Mouse (Mus musculus) spleen, postnatal 4 days (tissue): ENCODE results near the gene Cracr2b.
"Not testable (repeated sequence)": the region's sequence is repeated elsewhere in the genome, so short reads cannot be mapped to it uniquely, and the experiment has no call there.

Experiments
- DNase-seq, 2 experiments: peaks; one replicate each; pipeline ENCODE4 v3.0.0; 2022; ENCODE audit warnings: low spot score in 2 of 2

Cracr2b gene

DNA sequence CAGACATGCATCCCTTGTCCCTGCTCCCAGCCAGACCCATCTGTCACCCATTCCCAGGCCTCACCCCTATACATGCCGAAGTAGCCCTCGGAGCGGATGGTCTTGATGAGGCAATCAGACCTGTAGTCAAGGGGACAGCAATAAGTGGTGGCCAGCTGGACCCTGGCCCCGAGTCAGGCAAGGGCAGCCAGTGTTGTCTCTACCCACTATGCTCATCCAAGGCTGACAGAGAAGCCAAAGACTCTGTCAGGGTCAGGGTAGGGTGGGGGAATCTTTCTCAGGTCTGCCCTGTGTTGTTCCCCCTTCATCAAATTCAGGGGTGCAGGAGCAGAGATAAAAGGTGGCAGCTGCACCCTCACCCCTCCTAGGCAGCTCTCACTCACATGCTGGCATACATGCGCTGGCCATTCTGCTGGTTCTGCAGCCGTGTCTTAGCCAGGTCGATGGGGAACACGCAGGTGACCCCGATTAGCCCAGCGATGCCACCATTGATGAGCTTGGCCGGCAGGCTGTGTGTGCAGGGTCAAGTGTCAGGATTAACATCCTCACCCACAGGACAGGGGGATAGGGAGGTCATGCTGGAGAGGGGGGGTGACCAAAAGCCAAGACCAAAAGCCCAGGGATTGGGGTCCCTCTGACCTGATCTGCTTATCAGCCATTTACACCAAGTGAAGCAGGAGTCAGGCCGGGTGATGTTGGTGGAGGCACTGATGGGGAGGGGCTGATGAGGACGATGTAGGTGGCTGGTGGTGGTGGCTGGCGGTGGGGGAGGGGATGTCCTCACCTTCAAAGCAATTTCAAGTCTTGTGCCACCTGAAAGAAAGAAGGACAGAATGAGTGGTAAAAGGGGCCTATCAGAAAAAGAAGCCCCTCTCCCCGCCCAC is 27.1 kb upstream of the Cracr2b start:
- DNase-seq = peak in 1 of 2 experiments; percentile 64

GRCm38 (mm10) chr7:141434464-141434863 is 26.4 kb upstream of the Cracr2b start:
- peak in 1 of 2 experiments; percentile 62 for DNase-seq

GRCm38 (mm10) chr7:141435129-141435855 is 25.6 kb upstream of the Cracr2b start:
- peak; percentile 71 to 80 for DNase-seq

DNA sequence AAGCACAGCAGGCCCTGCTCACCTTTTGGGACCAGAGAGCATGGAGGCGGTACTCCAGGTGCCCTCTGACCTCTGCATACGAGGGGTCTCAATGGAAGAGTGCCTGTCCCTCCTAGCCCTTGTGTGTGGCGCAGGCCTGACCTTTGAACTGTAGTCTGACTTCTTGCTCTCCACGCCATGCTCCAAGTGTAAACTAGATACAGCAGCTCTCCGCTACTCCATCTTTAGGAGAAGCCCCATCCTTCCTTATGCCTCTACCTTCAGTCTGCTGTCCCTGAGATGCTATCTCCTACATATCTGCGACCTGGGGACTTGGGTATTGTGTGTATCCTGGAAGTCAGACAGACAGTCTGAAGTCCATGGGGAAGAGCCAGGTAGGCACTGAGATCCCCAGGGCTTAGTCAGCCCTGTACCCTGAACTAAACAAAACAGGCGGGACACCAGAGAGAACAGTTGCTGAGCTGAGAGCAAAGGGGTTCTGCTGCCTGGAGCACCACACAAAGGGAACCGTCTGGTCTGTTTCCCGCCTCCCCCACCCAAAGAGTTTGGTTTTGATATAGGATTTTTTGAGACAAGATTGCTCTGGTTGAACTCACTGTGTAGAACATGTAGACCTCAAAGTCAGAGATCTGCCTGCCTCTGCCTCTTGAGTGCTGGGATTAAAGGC is 24.9 kb upstream of the Cracr2b start:
- DNase-seq = peak in 1 of 2 experiments; percentile 62

GRCm38 (mm10) chr7:141436523-141436892 is 24.4 kb upstream of the Cracr2b start:
- DNase-seq = no peak

DNA sequence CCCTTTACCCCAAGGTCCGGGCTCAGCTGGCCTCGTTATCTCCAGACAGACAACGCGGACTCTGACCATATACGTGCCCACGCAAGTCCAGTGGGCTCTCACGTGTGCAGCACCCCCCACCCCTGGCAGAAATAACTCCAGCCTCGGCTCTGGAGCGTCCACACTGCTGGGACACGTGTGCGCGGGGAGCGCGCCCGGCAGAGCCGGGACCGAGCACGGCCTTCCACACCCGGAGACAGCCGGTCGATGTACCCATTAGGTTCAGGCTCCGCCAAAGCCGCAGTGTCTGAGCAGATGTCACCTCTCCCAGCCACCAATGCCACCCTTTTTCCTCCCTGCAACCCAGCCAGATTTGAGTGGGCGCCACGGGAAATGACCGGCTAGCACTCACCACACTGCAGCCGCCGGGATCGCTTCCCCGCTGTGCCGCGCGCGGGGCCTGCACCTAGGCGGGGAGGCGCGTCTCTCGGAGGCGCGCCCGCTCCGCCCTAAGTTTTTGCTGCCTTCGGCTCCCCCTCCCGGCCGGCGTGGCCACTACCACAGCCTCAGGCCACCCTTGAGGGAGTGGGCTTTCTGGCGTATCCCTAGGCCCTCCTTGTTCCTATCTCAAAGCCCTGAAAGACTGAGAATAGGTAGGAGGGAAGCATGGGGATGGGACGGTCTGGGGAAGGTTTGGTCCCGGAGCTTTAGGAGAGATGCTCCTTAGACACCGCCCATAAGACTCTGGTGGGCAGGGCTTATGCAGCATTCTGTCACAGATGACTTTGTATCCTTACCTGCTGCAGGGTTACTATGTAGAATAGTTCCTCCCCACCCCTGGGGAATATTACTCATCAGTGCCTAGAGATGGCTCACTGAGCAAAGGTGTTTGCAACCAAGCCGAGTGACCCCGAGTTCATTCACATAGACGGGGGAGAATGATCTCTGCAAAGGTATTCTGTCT is 23.4 kb upstream of the Cracr2b start, which contains the start of gene Slc25a22:
Slc25a22 (minus strand) TSS at position 715 of the 943 bp plus-strand sequence.
- DNase-seq = peak; percentile 81 to 93

GRCm38 (mm10) chr7:141438201-141438968 is 22.5 kb upstream of the Cracr2b start:
- peak in 1 of 2 experiments; percentile 62 for DNase-seq

DNA sequence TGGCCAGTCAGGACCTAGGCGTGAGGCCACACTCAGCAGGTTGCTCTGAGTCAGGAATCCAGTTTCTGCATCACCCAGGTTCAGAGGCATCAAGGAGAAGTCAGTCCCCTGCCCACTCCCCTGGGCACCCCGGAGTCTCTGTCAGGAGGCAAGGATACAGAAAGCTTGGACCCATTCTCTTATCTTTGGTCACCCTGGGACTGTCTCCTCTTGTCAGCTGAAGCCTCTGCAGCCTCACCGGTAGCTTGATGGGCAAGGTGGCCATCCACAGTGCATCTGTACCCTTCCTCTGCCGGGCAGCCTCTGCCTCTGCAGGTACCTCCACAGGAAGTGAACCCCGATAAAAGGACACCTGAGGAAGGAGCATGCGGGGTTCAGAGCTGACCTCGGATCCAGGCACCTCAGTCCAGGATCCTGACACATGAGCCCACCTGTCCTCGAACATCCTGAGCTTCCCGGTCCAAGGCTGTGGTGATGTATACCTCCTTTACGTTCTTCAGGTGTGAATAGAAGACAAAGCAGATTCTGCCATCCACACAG is 21.7 kb upstream of the Cracr2b start:
- DNase-seq = peak in 1 of 2 experiments; percentile 64

DNA sequence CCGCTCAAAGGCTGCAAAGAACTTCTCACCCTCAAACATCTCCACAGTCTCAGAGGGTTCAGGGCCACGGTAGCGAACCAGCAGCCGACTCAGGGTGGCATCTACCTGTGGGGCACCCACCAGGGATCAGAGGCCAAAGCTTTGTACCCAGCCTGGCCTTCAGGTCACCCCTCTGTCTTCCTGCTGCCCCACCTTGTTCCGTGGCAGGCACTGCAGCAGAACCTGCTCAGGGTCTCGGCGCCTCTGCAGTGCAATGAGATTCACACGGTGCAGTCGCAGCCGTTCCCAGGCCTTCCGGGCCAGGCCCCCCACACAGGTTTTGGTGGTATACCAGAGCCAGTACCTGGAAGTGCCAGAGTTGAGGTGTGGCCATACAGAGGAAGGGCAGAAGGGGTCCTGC is 21.1 kb upstream of the Cracr2b start:
- peak in 1 of 2 experiments; percentile 61 for DNase-seq

DNA sequence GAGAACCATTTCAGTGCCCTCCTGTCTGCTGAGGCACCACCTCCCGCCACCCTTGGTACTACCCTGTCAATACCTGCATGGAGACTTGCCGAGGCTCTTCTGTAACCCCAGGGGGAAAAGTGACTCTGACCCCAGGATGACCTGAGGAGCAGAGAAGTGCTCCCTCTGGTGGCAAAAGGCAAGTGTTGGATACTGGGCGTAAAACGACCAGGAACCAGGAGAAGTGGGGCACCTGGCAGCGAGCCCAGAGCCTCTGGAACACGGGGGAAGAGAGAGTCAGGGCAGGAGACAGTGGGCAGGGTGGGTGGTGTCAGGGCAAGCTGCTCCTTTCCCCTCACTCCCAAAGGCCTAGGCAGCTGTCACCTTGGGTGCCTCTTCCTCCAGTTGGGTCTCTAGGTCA is 20.3 kb upstream of the Cracr2b start:
- DNase-seq = peak; percentile 56 to 81

DNA sequence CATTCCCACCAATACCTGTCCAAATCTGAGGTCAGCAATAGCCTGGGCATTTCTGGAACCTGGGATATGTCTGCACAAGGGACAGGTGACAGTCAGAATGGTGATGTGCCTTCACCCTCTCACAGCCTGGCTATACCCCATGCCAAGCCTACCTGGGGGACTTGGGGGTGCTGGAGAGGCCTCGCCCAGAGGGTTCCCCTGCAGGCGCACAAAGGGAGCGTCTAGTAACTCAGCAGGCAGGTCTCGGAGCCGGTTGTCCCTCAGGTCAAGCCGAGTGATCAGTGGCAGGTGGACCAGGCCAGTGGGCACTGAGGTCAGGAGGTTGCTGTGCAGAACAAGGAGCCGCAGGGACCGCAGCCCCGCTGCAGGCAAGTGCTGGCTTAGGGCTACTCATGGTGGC is 19.4 kb upstream of the Cracr2b start:
- peak in 1 of 2 experiments; percentile 64 for DNase-seq

DNA sequence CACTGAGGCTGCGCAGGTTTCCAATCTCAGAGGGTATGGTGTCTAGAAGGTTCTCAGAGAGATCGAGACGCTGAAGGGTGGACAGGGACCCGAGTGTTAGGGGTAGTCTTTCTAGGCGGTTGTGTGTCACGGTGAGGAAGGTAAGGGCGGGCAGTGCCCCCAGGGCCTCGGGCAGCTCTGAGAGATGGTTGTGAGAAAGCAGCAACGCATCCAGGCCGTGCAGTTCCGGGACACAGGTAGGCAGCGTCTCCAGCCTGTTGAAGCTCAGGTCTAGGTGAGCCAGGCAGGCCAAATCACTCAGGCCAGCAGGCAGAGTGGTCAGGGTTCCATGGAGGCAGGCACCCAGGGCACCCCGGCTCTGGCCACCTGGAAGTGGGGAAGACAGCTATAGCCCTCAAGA is 18.7 kb upstream of the Cracr2b start:
- peak; percentile 14 to 62 for DNase-seq

- DNase-seq = peak; percentile 44 to 73
Observed at GRCm38 (mm10) chr7:141443081-141443821, 17.6 kb upstream of the Cracr2b start.

GRCm38 (mm10) chr7:141443828-141444237 is 17.1 kb upstream of the Cracr2b start, which contains the start of gene Pidd1:
Gene Pidd1, minus strand, starts transcription at chr7:141444025.
- peak; percentile 78 to 86 for DNase-seq

DNA sequence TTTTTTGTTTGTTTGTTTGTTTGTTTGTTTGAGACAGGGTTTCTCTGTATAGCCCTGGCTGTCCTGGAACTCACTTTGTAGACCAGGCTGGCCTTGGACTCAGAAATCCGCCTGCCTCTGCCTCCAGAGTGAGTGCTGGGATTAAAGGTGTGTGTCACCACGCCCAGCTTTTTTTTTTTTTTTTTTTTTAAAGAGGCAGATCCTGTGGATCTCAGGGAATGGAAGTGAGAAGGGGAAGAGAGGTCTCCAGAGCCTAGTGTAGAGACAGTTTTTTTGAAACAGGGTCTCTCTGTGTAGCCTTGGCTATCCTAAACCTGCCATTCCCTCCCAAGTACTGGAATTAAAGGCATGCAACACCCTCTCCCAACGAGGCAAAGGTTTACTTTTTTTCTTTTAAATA is 14.5 kb upstream of the Cracr2b start:
- DNase-seq = not testable (repeated sequence)

DNA sequence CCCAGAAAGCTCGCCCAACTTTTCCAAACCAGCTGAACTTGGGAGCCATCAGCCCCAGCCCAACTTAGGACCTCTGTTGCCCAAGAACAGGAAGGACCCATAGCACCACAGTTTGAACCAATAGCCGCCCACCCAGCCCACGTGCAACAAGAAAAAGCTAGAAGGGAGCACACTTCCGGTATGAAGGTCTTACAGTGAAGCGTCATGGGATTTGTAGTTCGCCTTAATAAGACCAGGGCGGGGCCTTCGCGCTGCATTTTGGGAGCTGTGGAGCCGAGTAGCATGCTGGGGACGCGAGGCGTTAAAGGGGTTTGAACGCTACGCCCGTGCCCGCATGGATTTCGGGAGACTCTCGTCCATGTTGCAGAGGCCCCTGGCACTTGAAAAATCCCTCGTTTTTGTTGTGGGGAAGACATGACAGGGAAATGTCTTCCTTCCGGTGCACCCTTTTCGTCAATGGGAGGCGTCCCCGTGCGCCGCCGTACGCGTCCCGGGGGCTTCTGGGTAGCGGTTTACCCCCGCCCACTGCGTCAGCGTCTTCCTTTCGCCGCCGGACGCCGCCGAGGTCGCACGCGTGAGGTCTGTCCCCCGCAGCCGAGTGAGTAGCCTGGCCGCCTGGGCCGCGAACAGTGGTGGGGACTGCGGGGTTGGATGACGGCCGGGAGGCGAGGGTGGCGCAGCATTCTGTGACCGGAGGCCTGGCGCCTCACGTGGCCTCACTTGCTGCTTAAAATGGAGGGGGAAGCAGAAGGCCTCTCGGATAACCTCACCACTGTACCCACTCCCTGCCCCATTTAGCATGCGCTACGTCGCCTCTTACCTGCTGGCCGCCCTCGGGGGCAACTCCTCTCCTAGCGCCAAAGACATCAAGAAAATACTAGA is 13.5 kb upstream of the Cracr2b start, which contains the start of gene Rplp2:
Rplp2 (plus strand) TSS at position 261 of the 882 bp plus-strand sequence.
- DNase-seq = peak; percentile 92 to 95

- no peak for DNase-seq
Observed at GRCm38 (mm10) chr7:141451928-141452327, 9.0 kb upstream of the Cracr2b start.

DNA sequence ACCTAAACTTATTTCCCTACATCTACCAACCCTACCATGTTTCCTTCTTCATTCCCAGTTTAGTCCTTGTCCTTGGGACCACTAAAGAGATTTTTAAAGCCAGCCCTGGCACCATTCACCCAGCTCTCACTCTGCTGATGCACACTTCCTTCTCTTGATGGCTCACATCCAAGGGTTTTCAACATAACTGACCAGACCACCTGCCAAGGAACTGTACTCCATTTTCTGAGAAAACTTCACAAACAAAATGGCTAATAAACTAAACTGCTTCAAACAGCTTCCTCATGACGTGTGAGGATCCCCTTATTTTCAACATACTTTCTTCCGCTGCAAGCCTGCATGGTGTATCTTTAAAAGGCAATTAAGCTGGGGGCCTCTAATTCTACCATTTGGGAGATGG is 7.3 kb upstream of the Cracr2b start:
- no peak for DNase-seq
